Mouse (Mus musculus) hindbrain, embryonic 15.5 days (tissue): ENCODE measurements at regions not wholly inside any gene's neighbourhood (a gene's known extent, or its start where the extent isn't known, plus 50 kb on each side); places are given as distances from the start of the nearest gene placed in this dataset.

ENCODE experiments used
- ATAC-seq: fragments of 200-750 bp; cut with Nextera tagmentation; 2 replicates; pipeline ENCODE4 v1.8.0; 2017; ENCODE audit warnings: low read depth, moderate number of reproducible peaks, moderate TSS enrichment; ENCODE audit not compliant: low FRiP score
- H3K27ac ChIP-seq: fragments of 300-500 bp; sonication (generic); replicated peaks from 2 replicates; pipeline ENCODE4 v1.5.1; 2015; ENCODE audit warnings: mild to moderate bottlenecking, inconsistent platforms
- H3K27me3 ChIP-seq: fragments of 300-500 bp; sonication (generic); 2 replicates; pipeline ENCODE4 v1.6.1; 2015; ENCODE audit warnings: control low read depth, inconsistent platforms
- H3K36me3 ChIP-seq: fragments of 300-500 bp; sonication (generic); 2 replicates; pipeline ENCODE4 v1.6.1; 2015; ENCODE audit warnings: control low read depth, inconsistent platforms
- H3K4me1 ChIP-seq: fragments of 300-500 bp; sonication (generic); replicated peaks from 2 replicates; pipeline ENCODE4 v1.6.1; 2015; ENCODE audit warnings: control low read depth, inconsistent platforms
- H3K4me2 ChIP-seq: fragments of 300-500 bp; sonication (generic); 2 replicates; pipeline ENCODE4 v1.6.1; 2015; ENCODE audit warnings: moderate library complexity, mild to moderate bottlenecking, inconsistent platforms
- H3K4me3 ChIP-seq: fragments of 300-500 bp; sonication (generic); 2 replicates; pipeline ENCODE4 v1.5.1; 2015; ENCODE audit warnings: mild to moderate bottlenecking, inconsistent platforms
- H3K9ac ChIP-seq: fragments of 300-500 bp; sonication (generic); 2 replicates; pipeline ENCODE4 v1.6.1; 2015; ENCODE audit warnings: inconsistent platforms
- H3K9me3 ChIP-seq: fragments of 300-500 bp; sonication (generic); 2 replicates; pipeline ENCODE4 v1.6.1; 2016; ENCODE audit warnings: control low read depth, inconsistent platforms
- WGBS: fragments of 180-500 bp; shearing (Covaris S2); methylation state at CpG from one replicate; pipeline ENCODE4 v1.1.7; 2015; 5-methylcytosine and 5-hydroxymethylcytosine counted together

GRCm38 (mm10) chr2:128457591-128458209 lies 133.3 kb upstream of the Spdye4c start:
- Histone ChIP-seq H3K36me3 (no peaks in the 10 kb centered on the region), H3K9me3 (no peaks in the 10 kb centered on the region), H3K9ac (no peak overlapping the region), H3K4me1 (no peaks in the 10 kb centered on the region), H3K27ac (no peak overlapping the region), H3K4me3 (no peak overlapping the region), H3K4me2 (no peak overlapping the region), H3K27me3 (no peaks in the 10 kb centered on the region)
- ATAC-seq: no peak
- WGBS: 86% methylated on average over 6 of the region's 6 CpGs

GRCm38 (mm10) chr2:128465214-128465984 lies 125.6 kb upstream of the Spdye4c start:
- H3K4me1 ChIP-seq: no peaks in the 10 kb centered on the region
- 88% methylated on average over 6 of the region's 6 CpGs for WGBS
- H3K9me3 ChIP-seq: no peaks in the 10 kb centered on the region
- no peak overlapping the region for H3K4me3 ChIP-seq
- no peak overlapping the region for H3K4me2 ChIP-seq
- ATAC-seq: no peak
- no peak overlapping the region for H3K9ac ChIP-seq
- H3K36me3 ChIP-seq: no peaks in the 10 kb centered on the region
- no peaks in the 10 kb centered on the region for H3K27me3 ChIP-seq
- H3K27ac ChIP-seq: no peak overlapping the region

GRCm38 (mm10) chr2:128467490-128468245 lies 123.3 kb upstream of the Spdye4c start:
- Histone ChIP-seq H3K27me3 (no peaks in the 10 kb centered on the region), H3K4me2 (no peak overlapping the region), H3K9ac (no peak overlapping the region), H3K27ac (no peak overlapping the region), H3K9me3 (no peaks in the 10 kb centered on the region), H3K36me3 (no peaks in the 10 kb centered on the region), H3K4me3 (no peak overlapping the region), H3K4me1 (no peaks in the 10 kb centered on the region)
- ATAC-seq: no peak
- 89% methylated on average over 8 of the region's 8 CpGs for WGBS

GRCm38 (mm10) chr2:128468323-128468722 lies 122.7 kb upstream of the Spdye4c start:
- H3K9me3 ChIP-seq: no peaks in the 10 kb centered on the region
- no peak for ATAC-seq
- 81% methylated on average over 2 of the region's 2 CpGs for WGBS

GRCm38 (mm10) chr2:128470351-128470750 lies 120.7 kb upstream of the Spdye4c start:
- H3K36me3 ChIP-seq: no peaks in the 10 kb centered on the region
- no peak for ATAC-seq
- H3K4me1 ChIP-seq: no peaks in the 10 kb centered on the region
- no peaks in the 10 kb centered on the region for H3K27me3 ChIP-seq
- no peak overlapping the region for H3K4me2 ChIP-seq
- H3K9me3 ChIP-seq: no peaks in the 10 kb centered on the region
- H3K4me3 ChIP-seq: no peak overlapping the region
- no peak overlapping the region for H3K9ac ChIP-seq
- 47% methylated on average over 5 of the region's 5 CpGs for WGBS
- no peak overlapping the region for H3K27ac ChIP-seq

More at GRCm38 (mm10) chr2:128468323-128468722, 122.7 kb upstream of the Spdye4c start:
- Histone ChIP-seq H3K36me3 (no peaks in the 10 kb centered on the region), H3K9ac (no peak overlapping the region), H3K4me3 (no peak overlapping the region), H3K4me1 (no peaks in the 10 kb centered on the region), H3K27ac (no peak overlapping the region), H3K27me3 (no peaks in the 10 kb centered on the region), H3K4me2 (no peak overlapping the region)

- WGBS: 67% methylated on average over 13 of the region's 13 CpGs
- ATAC-seq: no peak
- no peak overlapping the region for H3K27ac ChIP-seq
These were observed 117.6 kb upstream of the Spdye4c start for GRCm38 (mm10) chr2:128473241-128473954.

GRCm38 (mm10) chr2:128473997-128474396 lies 117.0 kb upstream of the Spdye4c start:
- Histone ChIP-seq H3K27ac (no peak overlapping the region), H3K4me2 (no peak overlapping the region), H3K9me3 (no peaks in the 10 kb centered on the region), H3K36me3 (no peaks in the 10 kb centered on the region), H3K9ac (no peak overlapping the region), H3K4me3 (no peak overlapping the region), H3K27me3 (no peaks in the 10 kb centered on the region), H3K4me1 (no peaks in the 10 kb centered on the region)
- ATAC-seq: no peak
- 88% methylated on average over 7 of the region's 7 CpGs for WGBS

More at GRCm38 (mm10) chr2:128473241-128473954, 117.6 kb upstream of the Spdye4c start:
- H3K4me3 ChIP-seq: no peak overlapping the region
- no peaks in the 10 kb centered on the region for H3K36me3 ChIP-seq
- H3K4me2 ChIP-seq: no peak overlapping the region
- H3K4me1 ChIP-seq: no peaks in the 10 kb centered on the region
- H3K9me3 ChIP-seq: no peaks in the 10 kb centered on the region
- H3K9ac ChIP-seq: no peak overlapping the region
- H3K27me3 ChIP-seq: no peaks in the 10 kb centered on the region

- Histone ChIP-seq H3K27ac (no peak overlapping the region), H3K27me3 (no peaks in the 10 kb centered on the region), H3K9ac (no peak overlapping the region), H3K4me2 (no peak overlapping the region), H3K4me3 (no peak overlapping the region), H3K4me1 (no peaks in the 10 kb centered on the region), H3K9me3 (no peaks in the 10 kb centered on the region), H3K36me3 (no peaks in the 10 kb centered on the region)
- no peak for ATAC-seq
- 81% methylated on average over 2 of the region's 2 CpGs for WGBS
These were observed 113.8 kb upstream of the Spdye4c start for GRCm38 (mm10) chr2:128477242-128477641.

- Histone ChIP-seq H3K27ac (no peak overlapping the region), H3K9me3 (no peaks in the 10 kb centered on the region), H3K4me2 (no peak overlapping the region), H3K36me3 (no peaks in the 10 kb centered on the region), H3K9ac (no peak overlapping the region), H3K27me3 (no peaks in the 10 kb centered on the region), H3K4me1 (no peaks in the 10 kb centered on the region), H3K4me3 (no peak overlapping the region)
- WGBS: 90% methylated on average over 7 of the region's 7 CpGs
- no peak for ATAC-seq
These were observed 99.7 kb upstream of the Spdye4c start for GRCm38 (mm10) chr2:128491217-128491877.

- Histone ChIP-seq H3K9me3 (no peaks in the 10 kb centered on the region), H3K4me2 (no peak overlapping the region), H3K4me1 (no peaks in the 10 kb centered on the region), H3K36me3 (no peaks in the 10 kb centered on the region), H3K4me3 (no peak overlapping the region), H3K9ac (no peak overlapping the region), H3K27me3 (no peaks in the 10 kb centered on the region), H3K27ac (no peak overlapping the region)
- WGBS: 88% methylated on average over 5 of the region's 5 CpGs
- no peak for ATAC-seq
These were observed 97.1 kb upstream of the Spdye4c start for GRCm38 (mm10) chr2:128493871-128494270.

GRCm38 (mm10) chr2:128497891-128498290 lies 93.1 kb upstream of the Spdye4c start:
- Histone ChIP-seq H3K9me3 (no peaks in the 10 kb centered on the region), H3K4me1 (no peaks in the 10 kb centered on the region), H3K27me3 (no peaks in the 10 kb centered on the region), H3K36me3 (no peaks in the 10 kb centered on the region), H3K27ac (no peak overlapping the region), H3K4me3 (no peak overlapping the region), H3K4me2 (no peak overlapping the region), H3K9ac (no peak overlapping the region)
- no peak for ATAC-seq
- 32% methylated on average over 3 of the region's 3 CpGs for WGBS
